Mouse (Mus musculus) spleen, adult 2 months (tissue): ENCODE measurements around the gene Slc25a29.

Source experiments
- CTCF ChIP-seq: fragments of 200-500 bp; IDR thresholded peaks from 2 replicates; pipeline ENCODE4 v1.5.1; 2011; ENCODE audit warnings: mild to moderate bottlenecking, inconsistent platforms; ENCODE audit not compliant: insufficient read depth, insufficient read length, insufficient replicate concordance; ENCODE audit errors: extremely low read depth
- POLR2A ChIP-seq: fragments of 200-500 bp; IDR thresholded peaks from 2 replicates; pipeline ENCODE4 v1.6.1; 2011; ENCODE audit warnings: low read depth, low read length, inconsistent platforms

GRCm38 (mm10) chr12:108823036-108823435 lies 12.6 kb downstream of the Slc25a29 start:
- no peak for TF ChIP-seq CTCF
- TF ChIP-seq POLR2A = no peak
